Mouse (Mus musculus) adipocyte (in vitro differentiated cells): ENCODE data around the gene Nop10.

Source experiments
- DNase-seq: peaks from one replicate; pipeline ENCODE4 v3.0.0-alpha.2; 2016; ENCODE audit warnings: low spot score

The Nop10 gene

DNA sequence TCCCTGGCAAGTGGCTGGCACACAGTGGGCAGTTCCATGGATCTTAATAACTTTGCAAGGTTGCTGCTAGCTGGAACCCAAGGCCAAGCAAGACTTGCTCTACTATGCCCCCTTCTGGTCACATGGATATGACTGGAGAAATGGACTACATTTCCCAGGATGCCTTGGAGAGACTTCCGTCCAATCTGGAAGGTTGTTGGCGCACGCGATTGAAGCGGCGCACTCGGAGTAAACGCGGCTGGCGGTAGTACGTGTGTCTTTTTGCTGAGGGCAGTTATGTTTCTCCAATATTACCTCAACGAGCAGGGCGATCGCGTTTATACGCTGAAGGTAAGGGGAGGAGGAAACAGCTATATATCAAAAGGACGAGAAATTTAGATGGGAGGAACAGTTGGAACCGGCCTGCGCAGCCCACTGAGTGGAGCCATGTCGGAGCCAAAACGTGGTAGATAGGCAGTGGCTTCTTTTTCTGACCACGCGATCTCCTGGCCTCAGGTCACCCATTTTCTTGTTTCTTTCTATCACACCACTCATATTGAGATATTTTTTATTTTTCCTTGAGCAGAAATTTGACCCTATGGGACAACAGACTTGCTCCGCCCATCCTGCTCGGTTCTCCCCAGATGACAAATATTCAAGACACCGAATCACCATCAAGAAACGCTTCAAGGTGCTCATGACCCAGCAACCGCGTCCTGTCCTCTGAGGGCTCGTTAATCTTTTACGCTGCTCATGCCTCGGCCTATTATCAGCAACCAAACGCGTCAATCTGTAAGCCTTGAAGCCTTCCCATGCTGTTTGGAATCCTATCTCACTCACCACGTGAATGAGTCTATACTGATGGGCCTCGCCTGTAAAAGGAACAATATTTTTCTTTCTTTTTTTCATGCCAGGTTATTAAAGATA, at the start of gene Nop10:
Gene Nop10, plus strand, starts transcription at position 179 of the 906 bp plus-strand sequence.
- DNase-seq, result peak; percentile 94

DNA sequence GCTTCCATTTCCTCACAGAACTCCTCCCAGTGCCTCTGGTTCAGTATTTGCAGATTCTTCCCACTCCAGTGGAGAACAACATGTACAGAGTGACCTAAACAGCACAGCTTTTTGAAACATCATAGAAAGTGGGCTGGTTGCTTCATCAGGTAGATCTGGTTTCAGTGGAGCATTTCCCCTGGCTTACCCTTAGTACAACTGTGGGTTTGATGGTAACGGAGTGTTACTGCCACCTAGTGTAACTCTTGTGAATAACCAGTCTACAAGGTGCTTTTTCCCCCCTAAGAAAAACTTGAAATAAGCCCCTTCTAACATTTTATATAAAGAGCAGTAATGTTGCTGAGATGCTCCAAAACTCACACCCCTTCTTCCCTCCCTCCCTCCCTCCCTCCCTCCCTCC, 45.7 kb upstream of the Nop10 start:
- DNase-seq, result peak; percentile 53

DNA sequence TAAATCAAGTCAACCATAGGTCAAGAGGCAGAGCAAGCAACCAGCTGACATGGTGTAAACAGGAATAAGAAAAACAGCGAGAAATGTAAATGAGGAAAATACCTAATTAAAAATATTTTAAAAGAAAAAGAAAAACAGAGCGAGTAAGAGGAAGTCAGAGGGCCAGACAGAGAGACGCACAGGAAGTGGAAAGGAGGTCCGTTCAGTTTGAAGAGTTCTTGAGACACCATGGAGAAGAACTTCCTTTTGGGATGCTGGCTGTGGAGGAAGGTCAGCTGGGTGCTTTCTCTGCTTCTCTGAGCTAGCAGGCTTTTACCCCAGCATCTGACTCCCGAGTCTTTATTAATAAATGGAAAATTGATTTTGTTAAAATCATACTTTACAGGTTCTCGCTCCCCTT, 44.1 kb upstream of the Nop10 start:
- no peak for DNase-seq

DNA sequence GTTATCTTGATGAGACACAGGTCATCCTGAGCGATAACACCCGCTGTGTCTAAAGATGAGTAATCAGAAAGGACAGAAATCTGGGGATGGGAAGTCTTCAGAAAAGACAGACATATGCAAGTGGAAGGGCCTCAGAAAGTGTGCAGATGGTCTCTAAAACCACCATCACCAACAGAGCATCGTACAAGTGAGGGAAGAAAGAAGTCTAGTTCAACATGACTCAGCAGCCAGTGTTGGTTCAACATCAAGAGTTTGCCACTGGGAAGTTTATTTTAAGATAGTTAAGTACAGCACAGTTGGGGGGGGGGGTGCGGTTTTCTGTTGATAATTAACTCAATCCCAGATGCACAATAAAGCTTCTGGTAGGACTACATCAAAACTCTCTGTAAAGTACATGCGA, 40.8 kb upstream of the Nop10 start:
- no peak for DNase-seq

DNA sequence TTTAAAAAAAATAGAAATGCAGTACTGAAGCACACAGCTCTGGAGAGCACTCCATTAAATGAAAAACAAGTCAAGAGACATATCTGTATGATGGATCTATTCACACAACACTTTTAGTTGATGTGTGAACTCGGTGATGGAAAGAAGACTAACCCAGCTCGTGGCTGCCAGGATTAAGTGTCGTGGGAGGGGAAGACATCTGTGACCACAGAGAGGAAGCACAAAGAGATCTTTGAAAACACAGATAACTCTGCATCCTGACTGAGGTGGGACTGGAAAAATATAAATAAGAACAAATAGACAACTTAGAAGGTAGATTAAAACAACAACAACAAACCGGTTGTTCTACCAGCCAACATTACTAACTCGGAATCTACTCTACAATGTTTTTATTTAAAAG, 39.1 kb upstream of the Nop10 start:
- no peak for DNase-seq

DNA sequence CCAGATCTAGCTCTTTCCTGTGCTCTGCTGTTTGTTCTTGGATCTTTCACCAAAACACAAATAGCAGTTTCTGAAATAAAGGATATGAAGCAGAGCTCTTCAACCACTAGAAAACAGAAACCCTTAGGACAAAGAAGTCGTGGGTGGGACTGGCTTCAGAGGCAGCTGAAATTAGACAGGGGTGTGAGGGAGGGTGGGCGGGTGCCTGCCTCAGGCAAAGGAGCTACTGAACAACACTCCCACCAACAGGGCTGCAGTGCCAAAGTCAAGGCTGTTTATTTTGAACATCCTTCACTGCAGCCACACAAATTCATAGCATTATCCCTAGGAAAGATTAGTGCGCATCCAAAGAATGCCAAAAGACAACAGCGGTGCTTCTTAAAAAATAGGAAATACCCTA, 37.4 kb upstream of the Nop10 start:
- no peak for DNase-seq

DNA sequence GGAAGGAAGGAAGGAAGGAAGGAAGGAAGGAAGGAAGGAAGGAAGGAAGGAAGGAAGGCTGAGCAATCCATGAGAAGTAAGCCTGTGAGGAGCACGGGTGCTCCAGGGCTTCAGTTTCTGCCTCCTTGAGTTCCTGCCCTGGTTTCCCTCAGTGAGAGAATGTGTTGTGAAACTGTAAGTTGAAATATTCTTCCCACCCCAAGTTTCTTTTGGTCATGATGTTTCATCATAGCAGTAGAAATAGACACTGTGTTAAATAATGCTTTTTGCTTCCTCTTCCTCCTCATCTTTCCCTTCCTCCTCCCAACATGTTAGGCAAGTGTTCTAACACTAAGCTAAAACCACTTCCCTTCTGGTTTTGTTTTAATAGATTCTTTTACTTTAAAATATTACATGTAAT, 29.1 kb upstream of the Nop10 start:
- DNase-seq, result no peak

DNA sequence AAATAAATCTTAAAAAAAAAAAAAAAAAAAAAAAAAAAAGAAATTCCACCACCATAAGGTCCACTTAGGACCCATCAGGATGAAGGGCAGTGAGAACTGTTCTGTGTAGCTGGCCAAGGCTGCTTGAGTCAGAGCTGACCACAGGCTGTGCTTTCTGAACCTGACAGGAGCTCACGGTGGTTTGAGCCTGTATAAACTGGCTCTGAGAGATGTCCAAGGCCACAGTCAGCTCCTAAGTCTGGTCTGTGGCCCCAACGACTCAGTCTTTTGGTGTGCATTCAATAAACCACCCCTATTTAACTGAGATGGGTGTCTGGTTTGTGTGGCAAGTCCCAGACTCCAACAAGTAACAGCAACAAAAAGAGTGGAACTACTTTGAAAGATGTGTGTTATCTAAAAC, 25.1 kb upstream of the Nop10 start:
- no peak for DNase-seq

DNA sequence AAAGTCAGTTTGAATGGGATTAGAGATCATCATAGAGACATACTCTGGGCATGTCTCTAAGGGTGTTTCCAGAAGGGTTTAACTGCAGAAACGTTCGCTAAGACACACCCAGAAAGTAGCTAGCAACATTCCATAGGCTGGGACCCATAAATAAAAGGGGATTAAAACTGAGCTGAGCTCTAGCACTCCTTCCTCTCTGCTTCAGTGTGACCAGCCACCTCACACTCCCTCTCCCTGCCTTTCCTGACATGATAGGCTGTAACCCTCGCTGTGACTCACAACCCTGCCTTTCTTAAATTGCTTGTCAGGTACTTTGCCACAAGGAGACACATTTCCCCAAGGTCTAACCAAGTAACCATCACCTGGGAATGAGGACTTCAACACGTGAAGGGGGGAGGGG, 23.7 kb upstream of the Nop10 start:
- no peak for DNase-seq

DNA sequence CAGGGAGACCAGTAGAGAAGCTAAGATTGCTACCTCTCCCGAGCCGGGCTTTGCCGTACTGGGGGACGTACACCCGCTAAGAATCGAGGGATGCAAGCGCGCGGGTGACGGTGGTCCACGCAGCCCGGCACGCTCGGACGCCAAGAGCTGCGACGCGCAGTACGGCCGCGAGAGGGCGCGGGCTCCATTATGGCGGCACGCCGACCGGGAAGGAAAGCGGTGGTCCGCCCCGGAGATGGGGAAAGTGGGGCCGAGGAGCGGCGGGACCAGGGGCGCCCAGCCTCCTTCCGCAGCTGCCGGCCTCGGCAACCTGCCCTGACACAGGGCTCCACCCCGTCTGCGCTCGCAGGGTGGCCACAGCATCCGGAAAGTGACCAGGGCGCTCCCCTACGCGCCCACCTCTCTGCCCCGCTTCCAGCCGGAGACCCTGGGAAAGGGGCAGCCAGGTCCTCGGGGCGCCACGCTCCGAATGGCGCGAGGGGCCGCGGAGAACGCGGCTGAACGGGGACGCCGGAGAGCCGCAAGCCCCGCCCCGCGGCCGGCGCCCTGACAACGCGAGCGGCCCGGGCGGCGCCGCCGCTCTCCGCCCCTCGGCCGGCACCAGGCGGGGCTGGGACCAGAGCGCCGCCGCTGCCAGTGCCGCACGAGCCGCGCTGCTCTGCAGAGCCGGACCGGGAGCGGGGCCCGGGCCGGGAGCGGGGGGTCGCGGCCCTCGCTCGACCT, 22.4 kb upstream of the Nop10 start, which contains the start of gene Lpcat4:
Gene Lpcat4, plus strand, starts transcription at position 257 of the 723 bp plus-strand sequence.
- DNase-seq, result peak; percentile 58

DNA sequence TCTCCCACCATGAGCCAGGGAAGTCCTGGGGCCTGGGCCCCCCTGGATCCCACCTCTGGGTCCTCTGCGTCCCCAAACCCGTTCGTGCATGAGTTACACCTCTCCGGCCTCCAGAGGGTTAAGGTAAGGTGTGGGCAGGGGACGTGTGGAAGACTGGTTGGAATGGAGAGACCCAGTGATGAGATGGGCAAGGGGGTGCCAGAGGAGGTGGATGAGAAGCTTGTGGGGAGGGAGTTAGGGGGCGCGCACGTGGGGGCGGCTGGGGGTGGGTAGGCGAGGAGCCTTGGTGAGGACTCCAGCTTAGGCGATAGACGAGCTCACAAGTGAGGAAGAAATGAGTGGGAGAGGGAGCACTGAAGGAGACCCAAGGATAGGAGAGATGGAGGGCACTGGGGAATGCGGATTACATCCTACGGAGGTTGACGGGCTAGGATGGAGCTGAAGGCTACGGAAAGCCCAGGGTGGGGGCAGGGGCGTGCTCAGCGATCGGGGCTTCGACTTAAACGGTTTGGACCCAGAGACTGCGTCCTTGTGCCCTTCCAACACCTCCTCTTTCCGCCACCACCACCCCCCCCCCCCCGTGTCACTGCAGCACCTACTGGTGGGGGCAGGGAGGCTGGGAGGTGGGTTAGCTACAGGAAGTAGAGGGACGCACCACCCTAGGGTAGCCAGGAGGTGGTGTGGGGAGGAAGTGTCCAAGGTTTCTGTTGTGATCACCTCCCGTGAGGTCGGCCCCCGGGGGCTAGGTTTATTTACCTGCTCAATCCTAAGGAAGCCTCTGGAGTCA, 21.6 kb upstream of the Nop10 start:
- DNase-seq, result no peak

DNA sequence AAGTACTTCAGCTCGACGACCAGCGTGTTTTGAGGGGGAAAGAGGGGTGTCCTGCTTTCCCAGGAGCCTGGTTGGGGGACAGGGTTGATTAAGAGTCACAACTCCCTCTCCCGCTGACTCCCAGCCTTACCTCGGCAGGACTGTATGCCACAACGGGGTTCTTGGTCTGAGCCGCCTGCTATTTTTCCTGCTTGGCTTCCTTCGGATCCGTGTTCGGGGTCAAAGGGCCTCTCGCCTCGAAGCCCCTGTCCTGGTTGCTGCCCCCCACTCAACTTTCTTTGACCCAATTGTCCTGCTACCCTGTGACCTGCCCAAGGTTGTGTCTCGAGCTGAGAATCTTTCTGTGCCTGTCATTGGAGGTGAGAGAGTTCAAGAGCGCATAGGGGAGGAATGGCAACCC, 19.9 kb upstream of the Nop10 start:
- no peak for DNase-seq

DNA sequence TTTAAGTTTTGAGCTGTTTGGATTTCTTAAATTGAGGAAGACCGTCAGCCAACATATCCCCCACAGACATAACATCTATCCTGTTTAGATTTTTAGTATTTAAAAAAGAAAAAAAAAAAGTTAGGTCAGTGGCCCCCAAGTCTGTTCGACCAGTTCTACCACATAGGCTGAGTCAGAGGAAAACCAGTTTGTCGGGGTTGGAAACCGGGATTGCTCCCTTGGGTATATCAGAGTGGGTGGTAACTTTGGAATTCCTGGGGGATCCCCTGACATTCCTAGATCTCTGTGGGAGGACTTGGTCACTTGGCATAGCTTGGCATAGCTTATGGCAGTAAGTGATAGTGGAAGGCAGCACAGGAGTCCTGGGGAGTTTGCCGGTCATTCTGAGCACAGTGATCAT, 16.4 kb upstream of the Nop10 start:
- DNase-seq, result no peak

DNA sequence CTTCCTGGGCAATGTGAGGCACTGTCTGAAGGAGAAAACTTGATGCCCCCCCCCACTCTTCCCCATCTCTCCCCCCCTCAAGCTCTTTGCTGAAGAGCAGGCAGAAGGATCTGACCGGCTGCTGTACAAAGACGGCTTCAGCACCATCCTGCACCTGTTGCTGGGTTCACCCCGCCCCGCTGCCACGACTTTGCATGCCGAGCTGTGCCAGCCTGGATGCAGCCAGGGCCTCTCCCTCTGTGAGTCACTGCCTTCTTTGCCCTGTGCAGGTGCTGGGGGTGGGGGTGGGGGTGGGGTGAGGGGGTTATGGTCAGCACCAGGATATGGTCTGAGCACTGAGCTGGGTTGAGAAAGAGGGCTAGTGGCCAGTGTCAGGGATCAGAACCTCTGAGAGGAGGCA, 15.5 kb upstream of the Nop10 start:
- DNase-seq, result no peak

DNA sequence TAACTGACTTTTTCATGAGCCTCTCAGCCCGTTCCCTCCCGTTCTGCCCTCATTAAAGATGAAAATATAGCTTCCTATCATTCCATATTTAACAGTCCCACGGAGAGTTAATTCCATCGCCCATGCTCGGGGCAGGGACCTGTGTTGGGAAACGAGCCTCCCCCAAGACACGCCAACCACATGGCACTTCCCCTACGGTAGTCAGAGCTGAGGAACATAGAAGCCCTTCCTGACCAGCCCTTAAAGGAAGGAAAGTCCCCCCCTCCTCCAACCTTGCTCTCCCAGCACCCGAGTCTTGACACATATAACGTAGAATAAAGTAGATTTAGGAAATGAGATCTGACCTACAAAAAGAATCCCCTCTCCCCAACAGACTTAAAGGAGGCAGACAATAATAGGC, 14.4 kb upstream of the Nop10 start:
- DNase-seq, result no peak

DNA sequence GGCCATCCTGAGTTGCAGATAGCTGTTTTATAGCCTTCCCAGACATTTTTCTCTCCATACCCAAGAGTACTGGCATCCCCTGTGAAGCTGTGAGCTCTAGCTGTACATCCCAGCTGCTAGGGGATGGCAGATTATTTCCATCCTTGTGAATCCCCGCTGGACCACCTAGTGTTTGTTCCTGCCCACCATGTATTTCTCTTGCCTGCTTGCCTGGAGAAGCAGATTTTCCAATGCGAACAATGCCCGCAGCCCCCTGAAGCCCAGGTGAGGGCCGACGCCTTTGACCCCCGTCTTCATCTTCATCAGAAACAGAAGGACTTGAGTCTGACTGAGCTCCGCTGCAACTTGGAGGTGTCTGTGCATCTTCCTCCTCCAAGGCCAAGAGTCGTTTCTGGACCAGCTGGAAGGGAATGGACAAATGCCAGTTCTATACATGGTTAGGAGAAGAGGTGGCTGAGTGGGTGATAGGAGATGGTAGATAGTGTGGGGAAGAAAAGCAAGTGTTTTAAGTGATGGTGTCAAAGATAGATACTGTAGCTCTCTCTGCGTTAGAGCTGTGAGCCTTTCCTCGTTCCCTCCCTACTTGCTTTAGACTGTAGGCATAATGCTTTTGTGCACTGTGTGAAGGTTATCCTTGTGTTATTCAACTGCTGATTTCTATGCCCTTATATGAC, 11.8 kb upstream of the Nop10 start:
- no peak for DNase-seq

DNA sequence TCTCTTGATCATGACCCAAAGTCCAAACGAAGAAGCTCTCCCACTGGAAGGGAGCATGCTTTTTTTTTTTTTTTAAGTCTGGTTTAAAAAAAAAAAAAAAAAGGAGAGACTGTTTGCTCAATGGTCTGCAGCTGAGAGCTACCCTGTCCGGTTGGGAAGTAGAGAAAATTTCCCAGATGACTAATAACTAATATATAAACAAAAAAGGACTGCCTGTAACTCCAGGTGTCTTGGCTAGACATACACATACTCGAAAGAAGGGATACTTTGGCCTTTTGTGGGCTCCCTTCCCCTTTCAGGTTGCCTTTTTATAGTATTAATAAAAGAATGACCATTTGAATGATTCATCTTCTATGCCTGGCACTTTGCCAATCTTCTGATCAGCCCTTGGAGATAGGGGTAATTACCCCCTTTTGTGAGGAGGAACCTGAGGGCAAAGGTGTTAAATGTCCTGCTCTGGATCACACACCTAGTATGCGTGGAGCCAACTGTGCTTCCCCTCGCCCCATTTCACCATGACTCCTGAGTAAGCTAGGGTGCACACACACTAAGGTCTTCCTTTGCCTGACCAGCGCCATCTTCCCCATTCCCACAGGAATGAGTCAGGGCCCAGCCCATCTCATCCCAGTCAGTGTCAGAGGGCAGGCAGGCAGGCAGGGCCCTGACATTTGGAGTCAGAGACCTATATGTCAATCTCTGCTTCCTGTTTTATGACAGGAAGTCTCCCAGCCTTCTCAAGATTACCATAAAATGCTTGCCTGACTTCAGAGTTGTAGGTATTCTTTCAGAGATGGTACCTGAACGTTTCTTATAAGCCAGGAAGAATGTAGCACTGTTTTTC, 6.8 kb upstream of the Nop10 start:
- no peak for DNase-seq

DNA sequence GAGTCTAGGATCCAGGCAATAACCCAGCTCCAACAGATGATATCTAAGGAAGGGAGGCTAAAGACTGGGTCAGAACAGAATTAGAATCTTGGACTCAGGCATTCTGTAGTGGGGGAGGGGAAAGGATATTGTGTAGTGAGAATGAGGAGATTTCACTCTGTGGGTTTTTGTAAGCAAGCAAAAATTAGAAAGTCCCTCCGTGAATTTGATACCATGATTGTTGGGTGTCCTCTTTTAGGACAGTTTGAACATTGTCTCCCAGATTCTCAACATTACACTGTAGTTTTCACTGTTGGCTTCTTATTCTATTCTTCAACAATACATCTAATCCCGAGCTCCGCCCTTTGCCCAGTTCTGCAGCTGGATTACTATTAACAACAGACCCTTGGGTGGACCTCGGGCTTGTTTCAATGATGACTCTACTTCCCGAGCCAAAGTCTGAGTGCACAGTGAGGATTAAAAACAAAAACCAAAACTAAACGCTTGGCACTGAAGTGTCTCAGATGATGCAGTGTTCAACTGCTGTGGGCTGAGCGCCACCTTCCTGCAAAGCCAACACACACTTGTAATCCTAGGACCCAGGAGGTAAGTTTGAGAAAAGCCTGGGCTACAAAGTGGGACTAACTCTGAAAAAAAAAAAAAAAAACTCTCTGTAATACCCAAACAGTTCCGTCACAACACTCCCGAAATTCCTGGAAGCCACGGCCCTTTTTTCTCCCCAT, 2.3 kb upstream of the Nop10 start, which contains the start of gene Nutm1:
Gene Nutm1, minus strand, starts transcription at position 51 of the 722 bp plus-strand sequence.
- no peak for DNase-seq

DNA sequence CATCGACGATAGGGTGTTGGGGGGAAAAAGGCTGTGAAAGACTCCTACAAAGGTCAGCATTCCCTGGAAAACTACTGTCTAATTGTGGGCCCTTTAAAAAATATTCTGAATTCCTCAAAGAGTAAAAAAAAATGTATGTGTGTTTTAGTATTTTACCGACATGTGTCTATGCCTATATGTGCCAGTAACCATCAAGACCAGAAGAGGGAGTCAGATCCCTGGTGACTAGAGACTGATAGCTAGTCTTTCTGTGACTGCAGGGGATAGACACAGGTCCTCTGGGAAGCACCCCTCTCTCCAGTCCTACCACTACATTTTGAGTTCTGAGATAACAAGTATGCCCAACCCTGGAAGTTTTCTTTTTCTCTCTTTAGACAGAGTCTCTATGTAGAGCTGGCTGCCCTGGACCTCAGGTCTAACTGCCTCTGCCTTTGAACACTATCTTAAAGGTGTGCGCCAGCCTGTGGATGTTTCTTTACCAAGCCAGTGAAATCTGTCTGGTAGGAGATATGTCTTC, 1.1 kb downstream of the Nop10 start:
- peak; percentile 35 for DNase-seq

DNA sequence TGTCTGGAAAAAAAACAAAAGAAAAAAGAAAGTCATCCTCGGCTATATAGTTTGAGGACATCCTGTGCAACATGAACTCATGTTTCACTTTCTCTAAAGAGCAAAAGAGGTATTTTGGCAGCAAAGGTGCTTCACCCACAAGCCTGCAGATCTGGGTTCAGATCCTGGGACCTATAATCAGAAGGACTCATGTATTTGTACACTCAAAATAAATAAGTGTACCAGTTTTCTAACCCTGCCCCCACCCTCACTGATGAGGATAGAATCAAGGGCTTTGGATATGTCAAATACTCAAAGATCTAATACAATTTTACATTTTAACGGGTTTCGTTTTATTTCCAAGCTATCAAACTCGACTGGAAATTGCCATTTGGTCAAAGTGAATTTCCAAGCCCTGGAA, 2.6 kb downstream of the Nop10 start:
- no peak for DNase-seq
